Mouse (Mus musculus): ENCODE measurements at regions not wholly inside any gene's neighbourhood (a gene's known extent, or its start where the extent isn't known, plus 50 kb on each side); places are given as distances from the start of the nearest gene placed in this dataset.

GRCm38 (mm10) chr12:55926974-55927321 lies 90.8 kb downstream of the Brms1l start:
- no peak for DNase-seq (ENCODE audit: low spot score in 2 of 2)

GRCm38 (mm10) chr12:55926276-55926973 lies 90.3 kb downstream of the Brms1l start:
- DNase-seq (ENCODE audit: low spot score in 2 of 2): no peak
